Mouse (Mus musculus) NIH3T3 (cell line): Measurements from ENCODE around the gene Pgm1.

Experiments
- DNase-seq: peaks from one replicate; pipeline ENCODE4 v3.0.0-alpha.2; 2012; ENCODE audit warnings: low read depth

The Pgm1 gene

GRCm38 (mm10) chr4:100011563-100011962 is 82.3 kb downstream of the Pgm1 start:
- DNase-seq, result peak; percentile 80

DNA sequence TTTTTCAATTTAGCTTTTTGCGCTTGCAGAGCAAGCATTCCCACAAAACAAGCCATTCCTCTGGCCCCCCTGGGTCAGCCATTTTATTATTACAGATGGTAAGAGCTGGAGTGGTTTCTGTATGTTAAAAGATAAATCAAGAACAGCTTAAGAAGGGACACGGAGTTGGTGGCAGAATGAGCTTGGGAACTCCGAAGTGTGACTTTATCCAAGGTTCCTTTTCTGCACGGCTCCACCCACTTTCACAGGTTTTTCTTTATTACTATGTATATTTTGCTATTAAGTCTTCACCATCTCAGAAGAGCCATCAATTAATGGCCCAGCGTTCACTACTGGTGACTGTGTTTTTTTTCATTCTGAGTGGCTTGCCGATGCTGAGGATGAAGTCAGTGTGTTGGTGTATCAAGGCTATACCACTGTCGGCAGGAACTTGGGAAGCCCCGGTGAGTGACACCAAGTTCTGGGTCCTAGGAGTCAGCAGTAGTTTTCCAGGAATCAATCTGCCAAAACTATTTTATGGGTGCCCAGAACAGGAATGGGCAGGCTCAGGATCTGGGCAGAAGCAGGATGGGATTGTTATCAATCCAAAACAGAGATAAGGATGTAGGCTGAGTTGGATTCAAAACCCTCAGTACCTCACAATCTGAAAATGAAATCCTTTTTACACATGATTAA is 83.3 kb downstream of the Pgm1 start:
- DNase-seq, result no peak

DNA sequence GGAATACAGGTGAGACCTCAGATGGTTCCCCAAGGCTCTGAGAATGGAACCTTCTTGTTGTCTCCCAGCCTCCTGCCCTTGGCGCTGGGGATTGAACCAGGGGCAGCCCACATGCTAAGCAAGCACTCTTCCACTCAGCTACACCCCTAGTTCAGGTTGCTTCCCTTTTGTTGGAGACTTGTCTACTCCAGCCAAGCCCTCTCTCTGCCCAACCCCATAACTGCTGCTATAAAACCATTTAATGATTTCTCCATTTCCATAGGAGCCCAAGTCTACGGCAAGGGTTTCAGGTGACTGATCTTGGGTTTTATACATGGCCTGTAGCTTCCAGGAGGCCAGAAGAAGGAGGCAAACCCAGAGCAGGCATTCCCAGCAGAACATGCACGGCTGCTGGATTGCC is 98.6 kb downstream of the Pgm1 start:
- no peak for DNase-seq

DNA sequence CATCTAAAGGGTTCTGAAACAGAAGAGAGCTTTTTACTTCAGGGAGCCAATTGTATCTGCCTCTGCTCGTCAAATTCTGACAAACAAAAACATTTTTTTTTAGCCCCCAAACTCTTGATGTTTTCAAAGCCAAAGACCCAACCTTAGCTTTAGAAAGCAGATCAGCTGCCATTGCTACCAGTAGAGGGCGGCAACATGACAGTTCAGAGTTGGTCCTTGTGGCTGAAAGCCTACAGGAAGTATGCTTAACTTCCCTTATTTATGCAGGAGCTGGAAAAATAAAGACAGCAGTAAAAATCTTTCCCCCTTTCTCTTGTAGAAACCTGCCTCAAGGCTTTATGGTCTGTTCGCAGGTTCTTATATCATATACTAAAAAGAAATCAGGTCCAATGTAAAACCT is 99.4 kb downstream of the Pgm1 start:
- peak; percentile 90 for DNase-seq

DNA sequence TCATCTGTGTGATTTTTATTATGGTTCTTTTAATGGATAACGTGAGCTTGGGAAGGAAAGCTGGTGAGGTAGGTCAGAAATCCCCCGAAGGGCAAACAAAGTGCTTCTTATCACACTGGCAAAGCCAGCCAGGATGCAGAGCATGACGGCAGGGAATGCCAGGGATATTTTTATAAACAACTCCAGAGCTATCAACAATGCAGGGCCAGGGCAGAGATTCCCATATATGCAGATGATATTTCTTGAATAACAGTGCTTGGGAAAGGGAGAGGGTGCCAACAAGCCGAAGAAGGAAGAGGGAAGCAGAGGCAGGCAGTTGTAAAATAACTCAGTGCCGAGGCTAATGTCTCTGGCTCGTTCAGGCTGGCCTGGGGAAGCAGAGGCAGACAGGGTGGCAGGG is 102.1 kb downstream of the Pgm1 start:
- DNase-seq, result no peak

DNA sequence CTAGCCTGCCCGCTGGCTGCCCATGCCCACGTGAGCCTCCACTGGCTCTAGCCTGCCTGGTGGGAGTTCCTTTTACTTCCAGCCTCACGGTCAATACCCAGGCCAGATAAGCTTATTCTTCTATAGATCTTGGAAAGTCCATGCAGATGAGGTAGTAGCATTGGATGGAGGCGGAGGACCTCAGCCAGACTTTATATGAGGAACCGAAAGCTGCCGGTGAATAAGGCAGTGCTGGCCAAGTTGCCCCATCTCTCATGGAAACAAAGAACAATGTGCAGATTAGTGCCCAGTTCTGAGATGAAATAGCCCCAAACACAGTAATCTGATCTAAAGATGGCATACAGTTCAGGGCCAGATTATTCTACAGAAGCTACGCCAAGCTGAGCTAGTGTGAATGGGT is 103.4 kb downstream of the Pgm1 start:
- DNase-seq, result no peak

DNA sequence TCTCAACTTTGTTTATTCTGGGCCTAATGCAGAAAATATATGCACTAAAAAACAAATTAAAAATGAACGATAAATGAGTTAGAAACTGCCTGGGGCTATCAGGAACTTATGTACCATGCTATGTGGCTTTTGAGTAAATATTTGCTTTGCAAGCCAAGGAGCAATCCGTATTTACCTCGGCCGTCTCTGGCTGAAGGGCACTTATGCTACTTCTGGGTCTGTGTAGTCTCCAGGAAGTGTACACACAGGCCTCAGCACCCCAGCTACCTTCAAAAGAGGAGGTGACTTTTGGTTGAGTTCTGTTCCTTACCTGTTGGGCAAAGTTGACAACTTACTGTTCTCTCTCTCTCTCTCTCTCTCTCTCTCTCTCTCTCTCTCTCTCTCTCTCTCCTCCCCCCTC is 104.7 kb downstream of the Pgm1 start:
- no peak for DNase-seq

DNA sequence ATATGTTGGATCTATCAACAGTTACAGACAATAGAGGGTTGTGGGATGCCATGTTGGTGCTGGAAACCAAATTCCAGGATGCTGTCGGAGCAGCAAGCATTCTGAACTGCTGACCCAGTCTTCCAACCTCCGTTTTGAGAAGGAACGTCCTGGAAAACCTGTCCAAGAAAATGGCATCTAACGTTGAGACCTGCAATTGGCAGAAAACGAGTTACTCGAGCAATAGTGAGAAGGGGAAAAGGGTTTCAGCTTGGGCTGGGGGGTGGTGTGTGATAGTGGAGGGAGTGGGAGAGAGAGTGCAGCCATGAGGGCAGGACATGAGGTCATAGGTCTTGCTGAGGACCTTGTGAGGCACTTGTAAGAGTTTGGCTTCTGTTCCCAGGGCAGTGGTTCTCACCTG is 105.8 kb downstream of the Pgm1 start:
- DNase-seq, result no peak

- DNase-seq, result no peak
Measured at GRCm38 (mm10) chr4:100035919-100036554, 106.8 kb downstream of the Pgm1 start.
